Mouse (Mus musculus): ENCODE results near the gene Nmrk2.
A peak's percentile ranks its signal among the peaks of the same experiment; 100 is the strongest.

The Nmrk2 gene

DNA sequence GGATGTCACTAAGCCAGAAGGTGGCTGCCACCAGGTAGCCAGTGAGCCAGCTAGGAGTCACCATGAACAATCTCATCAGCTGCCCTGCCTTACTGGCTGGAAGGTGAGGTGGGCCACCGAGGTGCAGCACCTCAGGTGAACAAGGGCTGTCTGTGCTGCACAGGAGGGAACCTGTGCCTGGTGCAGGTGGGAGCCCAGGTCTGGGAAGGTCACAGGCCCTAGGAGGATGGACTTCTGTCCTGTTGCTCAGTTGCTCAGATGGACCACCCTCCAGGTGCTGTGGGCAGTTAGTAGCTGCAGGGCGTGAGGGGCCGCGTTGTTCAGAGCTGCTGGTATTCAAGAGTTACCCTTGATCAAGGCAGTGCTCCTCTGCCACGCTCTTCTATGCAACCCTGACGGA lies 15.0 kb upstream of the Nmrk2 start:
- DNase-seq (ENCODE audit: low spot score in 2 of 2) = no peak

DNA sequence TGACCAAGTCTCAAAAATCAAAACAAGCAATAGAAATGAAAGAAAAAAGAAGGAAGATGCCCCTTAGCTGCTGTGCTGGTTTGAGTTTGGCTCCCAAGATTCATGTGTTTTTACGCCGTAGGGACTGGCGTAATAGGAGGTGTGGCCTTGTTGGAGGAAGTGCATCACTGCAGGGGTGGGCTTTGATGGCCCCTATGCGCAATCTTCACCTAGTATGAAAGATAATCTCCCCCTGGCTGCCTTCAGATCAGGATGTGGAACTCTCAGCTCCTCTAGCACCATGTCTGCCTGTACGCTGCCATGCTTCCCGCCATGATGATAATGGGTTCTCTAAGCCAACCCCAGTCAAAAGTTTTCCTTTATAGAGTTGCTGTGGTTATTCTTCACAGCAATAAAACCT lies 14.4 kb upstream of the Nmrk2 start:
- DNase-seq (ENCODE audit: low spot score in 2 of 2) = no peak

- DNase-seq (ENCODE audit: low spot score in 2 of 2) = no peak
These were observed 8.3 kb upstream of the Nmrk2 start for GRCm38 (mm10) chr10:81210154-81210553.

DNA sequence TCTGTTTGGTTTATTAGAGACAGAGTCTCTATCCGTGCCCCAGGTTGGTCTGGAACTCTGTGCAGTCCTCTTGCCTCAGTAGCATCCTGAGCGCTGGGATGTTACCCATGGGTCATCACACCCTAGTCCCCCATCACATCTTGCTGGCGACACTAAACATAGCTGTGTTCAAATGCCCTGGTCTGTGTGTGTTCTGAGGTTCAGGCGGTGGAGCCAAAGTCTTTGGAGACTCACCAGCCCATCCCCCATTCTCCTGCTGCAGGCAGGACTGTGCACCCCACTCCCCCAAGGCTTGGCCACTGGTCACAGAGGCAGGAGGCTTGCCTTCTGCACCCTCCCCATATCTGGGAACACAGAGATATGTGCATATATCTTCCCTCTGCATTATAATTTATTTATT lies 2.3 kb upstream of the Nmrk2 start:
- DNase-seq (ENCODE audit: low spot score in 2 of 2) = no peak

DNA sequence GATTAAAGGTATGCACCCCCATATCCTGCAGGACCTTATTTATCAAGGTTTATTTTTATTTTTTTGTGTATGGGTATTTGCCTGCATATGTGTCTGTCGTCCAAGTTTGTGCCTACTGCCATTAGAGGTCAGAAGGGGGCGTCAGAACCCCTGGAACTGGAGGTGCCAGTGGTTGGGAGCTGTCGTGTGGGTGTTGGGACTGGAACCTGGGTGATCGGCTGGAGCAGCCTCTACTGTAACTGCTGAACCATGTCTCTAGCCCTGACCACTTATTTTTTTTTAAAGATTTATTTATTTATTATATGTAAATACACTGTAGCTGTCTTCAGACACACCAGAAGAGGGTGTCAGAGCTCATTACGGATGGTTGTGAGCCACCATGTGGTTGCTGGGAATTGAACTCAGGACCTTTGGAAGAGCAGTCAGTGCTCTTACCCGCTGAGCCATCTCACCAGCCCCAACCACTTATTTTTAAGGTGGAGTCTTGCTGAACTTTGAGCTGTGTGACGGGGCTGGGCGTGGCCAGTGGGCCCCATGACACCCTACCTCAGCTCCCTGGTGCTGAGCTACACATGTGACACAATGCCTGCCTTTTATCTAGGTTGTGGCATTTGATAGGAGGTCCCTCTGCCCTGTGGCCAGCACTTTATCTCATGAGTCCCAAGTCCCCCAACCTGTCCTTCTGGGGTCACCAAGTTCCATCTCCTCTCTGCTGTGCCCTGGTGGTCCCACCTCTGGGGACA lies 1.3 kb upstream of the Nmrk2 start:
- no peak for DNase-seq (ENCODE audit: low spot score in 2 of 2)

- no peak for DNase-seq (ENCODE audit: low spot score in 2 of 2)
These were observed 1.1 kb downstream of the Nmrk2 start for GRCm38 (mm10) chr10:81200605-81201287.

DNA sequence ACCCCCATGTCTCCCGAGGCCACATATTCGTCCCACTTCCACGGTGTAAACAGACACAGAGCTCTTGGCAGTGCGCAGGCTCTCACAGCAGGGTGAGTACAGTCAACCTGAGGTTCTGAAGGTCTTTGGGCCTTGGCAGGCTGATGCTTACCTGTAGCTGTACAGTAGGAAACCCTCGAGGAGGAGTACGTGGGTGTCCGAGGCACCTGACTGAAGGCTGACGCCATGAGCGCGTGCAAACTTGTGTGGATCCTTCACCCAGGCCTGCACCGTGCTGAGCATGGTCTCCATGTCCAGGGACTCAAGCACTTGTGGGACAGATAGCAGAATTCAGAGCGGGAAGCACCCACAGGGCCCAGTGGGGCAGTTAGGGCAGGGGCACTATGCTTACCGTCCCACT lies 1.7 kb downstream of the Nmrk2 start:
- DNase-seq (ENCODE audit: low spot score in 2 of 2) = no peak

DNA sequence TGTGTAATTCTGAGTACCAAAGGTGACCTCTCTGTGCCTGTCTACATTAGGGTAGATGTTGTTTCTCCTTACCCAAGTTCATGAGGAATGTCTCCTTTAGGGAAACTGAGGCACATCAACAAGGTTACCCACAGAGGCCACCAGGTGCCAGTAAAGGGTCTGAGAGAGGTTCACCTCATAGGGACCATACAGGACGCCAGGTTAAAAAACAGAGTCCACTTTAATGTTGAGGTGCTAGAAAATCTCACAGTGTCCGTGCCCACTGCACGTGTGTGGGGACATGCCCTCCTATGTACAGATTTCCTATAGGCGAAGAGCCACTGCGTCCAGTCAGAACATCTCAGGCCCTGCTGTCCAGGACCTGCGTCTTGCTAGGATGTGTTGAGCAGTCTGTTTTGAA lies 2.9 kb downstream of the Nmrk2 start:
- no peak for DNase-seq (ENCODE audit: low spot score in 2 of 2)

GRCm38 (mm10) chr10:81198230-81198629 lies 3.6 kb downstream of the Nmrk2 start:
- peak in 1 of 2 experiments; percentile 84 for DNase-seq (ENCODE audit: low spot score in 2 of 2)

GRCm38 (mm10) chr10:81197305-81197704 lies 4.5 kb downstream of the Nmrk2 start:
- DNase-seq (ENCODE audit: low spot score in 2 of 2) = no peak

GRCm38 (mm10) chr10:81196470-81197065 lies 5.3 kb downstream of the Nmrk2 start:
- DNase-seq (ENCODE audit: low spot score in 2 of 2) = no peak

- no peak for DNase-seq (ENCODE audit: low spot score in 2 of 2)
These were observed 6.6 kb downstream of the Nmrk2 start for GRCm38 (mm10) chr10:81195300-81195699.

DNA sequence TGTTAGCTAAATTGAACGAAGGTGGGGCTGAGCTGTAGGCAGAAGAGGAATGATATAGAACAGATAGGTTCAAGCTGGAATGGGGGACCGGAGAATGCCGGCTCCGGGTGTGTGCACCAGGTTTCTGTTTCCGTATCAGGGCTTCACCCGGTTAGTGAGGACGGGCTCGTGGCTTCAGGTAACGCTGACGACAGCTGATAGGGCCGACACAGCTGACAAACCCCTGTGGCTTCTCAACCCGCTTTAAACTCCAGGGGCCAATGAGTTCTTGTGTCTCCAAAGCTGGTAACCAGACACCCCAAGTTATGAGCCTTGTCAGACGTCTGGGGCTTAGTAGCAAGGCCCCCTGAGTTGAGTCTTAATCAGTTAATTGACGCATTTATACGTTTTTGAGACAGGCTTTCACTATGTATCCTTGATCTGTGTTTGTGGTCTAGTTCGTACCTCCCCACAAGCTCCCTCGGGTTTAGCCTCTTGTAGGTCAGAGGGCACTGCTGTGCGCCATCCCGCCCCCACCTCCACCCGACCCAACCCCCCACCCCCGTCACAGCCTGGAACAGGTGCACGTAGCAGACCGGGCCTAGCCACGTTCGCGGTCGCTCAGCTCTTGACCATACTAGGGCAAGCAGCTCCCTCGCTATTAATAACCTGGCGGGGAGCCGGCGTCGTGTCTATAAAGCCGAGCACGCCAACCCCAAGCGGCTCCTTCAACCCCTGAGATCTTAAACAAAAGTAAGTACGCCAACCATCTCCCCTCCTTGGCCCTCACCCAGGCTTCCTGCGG lies 7.7 kb downstream of the Nmrk2 start:
- no peak for DNase-seq (ENCODE audit: low spot score in 2 of 2)

GRCm38 (mm10) chr10:81192968-81193501 lies 8.8 kb downstream of the Nmrk2 start:
- DNase-seq (ENCODE audit: low spot score in 2 of 2) = no peak

DNA sequence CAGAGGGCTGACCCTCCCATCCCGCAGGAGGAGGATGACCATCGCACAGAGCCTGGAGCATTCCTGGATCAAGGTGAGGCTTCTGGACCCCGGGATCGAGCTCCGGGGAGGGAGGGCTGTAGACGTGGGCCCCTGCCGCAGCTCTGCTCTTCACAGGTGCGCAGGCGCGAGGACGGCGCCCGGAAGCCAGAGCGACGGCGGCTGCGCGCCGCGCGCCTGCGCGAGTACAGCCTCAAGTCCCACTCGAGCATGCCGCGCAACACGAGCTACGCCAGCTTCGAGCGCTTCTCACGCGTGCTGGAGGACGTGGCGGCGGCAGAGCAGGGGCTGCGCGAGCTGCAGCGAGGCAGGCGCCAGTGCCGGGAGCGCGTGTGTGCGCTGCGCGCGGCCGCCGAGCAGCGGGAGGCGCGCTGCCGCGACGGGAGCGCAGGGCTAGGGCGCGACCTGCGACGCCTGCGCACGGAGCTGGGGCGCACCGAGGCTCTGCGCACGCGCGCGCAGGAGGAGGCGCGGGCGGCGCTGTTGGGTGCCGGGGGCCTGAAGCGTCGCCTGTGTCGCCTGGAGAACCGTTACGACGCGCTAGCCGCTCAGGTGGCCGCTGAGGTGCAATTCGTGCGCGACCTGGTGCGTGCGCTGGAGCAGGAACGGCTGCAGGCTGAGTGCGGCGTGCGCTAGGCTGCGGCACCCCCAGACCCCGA lies 9.4 kb downstream of the Nmrk2 start:
- peak; percentile 84 to 89 for DNase-seq (ENCODE audit: low spot score in 2 of 2)

GRCm38 (mm10) chr10:81191342-81191982 lies 10.4 kb downstream of the Nmrk2 start:
- DNase-seq (ENCODE audit: low spot score in 2 of 2) = no peak

GRCm38 (mm10) chr10:81190912-81191321 lies 10.9 kb downstream of the Nmrk2 start:
- no peak for DNase-seq (ENCODE audit: low spot score in 2 of 2)

DNA sequence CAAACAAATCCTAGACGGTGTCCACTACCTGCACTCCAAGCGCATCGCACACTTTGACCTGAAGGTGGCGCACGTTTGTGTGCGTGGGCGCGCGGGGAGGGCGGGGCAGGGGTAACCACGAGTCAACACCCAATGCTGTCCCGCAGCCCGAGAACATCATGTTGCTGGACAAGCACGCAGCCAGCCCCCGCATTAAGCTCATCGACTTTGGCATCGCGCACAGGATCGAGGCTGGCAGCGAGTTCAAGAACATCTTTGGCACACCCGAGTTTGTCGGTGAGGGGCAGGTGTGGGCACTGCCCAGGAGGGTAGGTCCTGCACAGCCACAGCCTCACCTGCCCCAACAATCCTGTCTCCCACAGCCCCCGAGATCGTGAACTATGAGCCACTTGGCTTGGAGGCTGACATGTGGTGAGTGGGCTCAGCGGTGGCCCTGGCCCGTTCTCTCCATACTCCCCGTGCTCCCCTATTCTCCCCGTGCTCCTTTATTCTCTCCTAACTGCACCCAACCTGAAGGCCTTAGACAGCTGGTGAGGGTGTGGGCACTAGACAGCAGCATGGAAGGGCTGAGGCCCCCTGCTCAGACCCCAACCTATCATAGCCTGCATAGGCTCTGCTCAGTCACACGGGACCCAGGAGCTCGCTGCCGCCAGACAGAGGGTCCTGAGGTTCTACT lies 11.5 kb downstream of the Nmrk2 start:
- no peak for DNase-seq (ENCODE audit: low spot score in 2 of 2)

GRCm38 (mm10) chr10:81189821-81190220 lies 12.0 kb downstream of the Nmrk2 start:
- DNase-seq (ENCODE audit: low spot score in 2 of 2) = no peak

GRCm38 (mm10) chr10:81187161-81187560 lies 14.7 kb downstream of the Nmrk2 start:
- DNase-seq (ENCODE audit: low spot score in 2 of 2) = no peak
